Mouse (Mus musculus) gastrocnemius, postnatal 10 days (tissue): ENCODE results near the gene Ralgapa1. TPM values are rescaled to one million over a fixed set of nuclear protein-coding genes. Genes with fewer than 3 reads are reported as not detected.

Experiments used
- microRNA-seq, 2 experiments: library from miRNA; unstranded; fragments of <30 nt; microRNA quantifications; one replicate each; pipeline ENCODE4 v1.2.0; 2021
- total RNA-seq, 2 experiments: library from RNA; stranded (reverse); gene quantifications; 2 replicates each; pipeline ENCODE4 v1.2.3; 2021

Gene Ralgapa1
- total RNA-seq, 2 experiments from 2014 or later, result 33.2 to 39.5 TPM

Small RNA genes lying within 50 kb of the gene (microRNA-seq; reads per million reads assigned to microRNA genes)
- 0 to 0.75 reads per million in 2 experiments for gene Gm23394

Other genes with a start within 250 kb of the Ralgapa1 start
- not detected for gene Insm2, start 221.7 kb downstream of the Ralgapa1 start, total RNA-seq
- 10 to 100 TPM; 15.4 to 22.2 TPM for gene Brms1l, start 15.2 kb upstream of the Ralgapa1 start, total RNA-seq